Mouse (Mus musculus): ENCODE measurements at regions not wholly inside any gene's neighbourhood (a gene's known extent, or its start where the extent isn't known, plus 50 kb on each side); places are given as distances from the start of the nearest gene placed in this dataset.

DNA sequence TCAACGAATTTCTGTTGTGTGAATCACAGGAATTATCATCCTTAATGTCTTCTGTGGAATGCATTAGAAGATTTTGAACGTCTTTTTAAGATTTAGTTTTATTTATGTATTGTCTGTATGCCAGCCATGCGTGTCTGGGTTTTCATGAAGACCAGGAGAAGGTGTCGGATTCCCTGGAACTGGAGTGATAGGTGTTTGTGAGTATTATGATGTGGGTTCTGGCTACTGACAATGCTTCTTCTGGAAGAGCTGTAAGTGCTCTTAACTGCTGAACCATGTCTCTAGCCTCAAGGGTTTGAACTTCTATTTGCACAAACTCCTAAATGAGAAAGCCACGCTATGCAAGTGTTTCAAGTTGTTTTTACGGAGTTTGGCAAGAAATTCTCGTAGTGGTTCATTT is 296.5 kb downstream of the Sdhaf3 start:
- H3K27ac ChIP-seq (ENCODE audit: control insufficient read depth, low read depth, low read length), result no peak overlapping the region
- no peaks in the 10 kb centered on the region for H3K27me3 ChIP-seq (ENCODE audit: control insufficient read depth in 1 of 2, insufficient read depth in 2 of 2, low read length in 2 of 2)
- H3K36me3 ChIP-seq (ENCODE audit: control insufficient read depth in 1 of 2, insufficient read depth in 2 of 2, low read length in 2 of 2), result no peaks in the 10 kb centered on the region
- H3K9ac ChIP-seq (ENCODE audit: control insufficient read depth, low read depth, low read length, poor library complexity, severe bottlenecking), result no peak overlapping the region
- no peaks in the 10 kb centered on the region for H3K9me3 ChIP-seq (replicated peaks; ENCODE audit: insufficient read depth, low read length)
- no peaks in the 10 kb centered on the region for H3K79me2 ChIP-seq (ENCODE audit: control insufficient read depth, insufficient read depth, low read length, poor library complexity)
- no peak for TF ChIP-seq POLR2AphosphoS5 (IDR thresholded peaks at IDR 0.05; ENCODE audit: borderline replicate concordance, low read depth, low read length)
- no peak for TF ChIP-seq MAFK (IDR thresholded peaks at IDR 0.05; ENCODE audit: borderline replicate concordance, low read depth, low read length)
- no peak for DNase-seq (ENCODE audit: low read depth, low spot score)
- no peaks in the 10 kb centered on the region for H3K4me1 ChIP-seq (ENCODE audit: control insufficient read depth in 1 of 2, insufficient read depth in 2 of 2, low read length in 2 of 2)
- no peak overlapping the region for H3K4me3 ChIP-seq (ENCODE audit: control insufficient read depth in 1 of 2, insufficient read depth in 1 of 2, low read depth in 2 of 2, low read length in 2 of 2)

DNA sequence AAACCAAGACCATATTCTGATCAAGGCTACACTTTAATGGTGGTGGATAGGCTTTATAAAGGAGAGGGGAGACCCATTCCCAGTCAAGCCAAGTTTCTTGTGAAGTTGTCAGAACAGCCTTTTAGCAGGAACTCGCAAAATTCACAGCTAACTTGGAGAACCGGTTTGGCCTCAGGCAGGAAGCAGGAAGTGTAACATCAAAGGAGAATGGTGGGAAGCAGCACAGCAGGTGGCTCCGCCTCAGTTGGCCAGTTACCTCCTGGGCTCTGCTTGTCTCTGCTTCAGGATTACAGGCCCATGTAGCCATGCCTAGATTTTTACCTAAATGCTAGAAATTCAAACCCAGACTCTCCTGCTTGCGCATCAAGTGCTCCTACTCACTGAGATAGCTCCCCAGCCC is 277.2 kb upstream of the Tac1 start:
- Histone ChIP-seq H3K4me3 (ENCODE audit: control insufficient read depth in 1 of 2, insufficient read depth in 1 of 2, low read depth in 2 of 2, low read length in 2 of 2) (no peak overlapping the region), H3K9me3 (replicated peaks; ENCODE audit: insufficient read depth, low read length) (no peaks in the 10 kb centered on the region), H3K27me3 (ENCODE audit: control insufficient read depth in 1 of 2, insufficient read depth in 2 of 2, low read length in 2 of 2) (no peaks in the 10 kb centered on the region), H3K36me3 (ENCODE audit: control insufficient read depth in 1 of 2, insufficient read depth in 2 of 2, low read length in 2 of 2) (no peaks in the 10 kb centered on the region), H3K4me1 (ENCODE audit: control insufficient read depth in 1 of 2, insufficient read depth in 2 of 2, low read length in 2 of 2) (no peaks in the 10 kb centered on the region), H3K9ac (ENCODE audit: control insufficient read depth, low read depth, low read length, poor library complexity, severe bottlenecking) (no peak overlapping the region), H3K79me2 (ENCODE audit: control insufficient read depth, insufficient read depth, low read length, poor library complexity) (no peaks in the 10 kb centered on the region), H3K27ac (ENCODE audit: control insufficient read depth, low read depth, low read length) (no peak overlapping the region)
- no peak for TF ChIP-seq MXI1 (IDR thresholded peaks at IDR 0.05; ENCODE audit: low read depth, low read length)
- TF ChIP-seq NRF1 (IDR thresholded peaks at IDR 0.05; ENCODE audit: insufficient read depth, low read depth, low read length, poor library complexity, severe bottlenecking), result no peak
- TF ChIP-seq EP300 (IDR thresholded peaks at IDR 0.05; ENCODE audit: low read depth in 1 of 2, low read length in 2 of 2), result no peak
- no peak for DNase-seq (ENCODE audit: low read depth, low spot score)

DNA sequence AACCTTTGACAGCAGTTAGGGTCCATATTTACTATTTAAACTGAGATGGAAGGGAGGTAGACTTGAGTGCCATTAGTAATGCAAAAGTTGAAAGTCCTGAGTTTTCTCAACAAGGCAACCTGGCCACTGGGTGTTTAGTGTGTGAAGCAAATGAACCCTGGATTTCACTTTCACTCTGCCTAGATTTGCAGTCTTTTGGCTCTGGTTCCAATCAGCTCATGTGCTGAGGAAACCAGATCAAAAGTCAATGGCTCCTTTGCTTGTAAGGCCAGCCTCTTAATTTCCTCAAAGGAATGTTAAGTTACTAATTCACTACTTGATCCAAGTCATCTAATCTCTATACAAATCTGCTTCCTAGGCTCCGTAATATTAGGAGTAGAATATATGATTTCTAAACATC is 247.7 kb upstream of the Tac1 start:
- no peak for TF ChIP-seq JUND (IDR thresholded peaks at IDR 0.05; ENCODE audit: low read depth, low read length)
- TF ChIP-seq TBP (IDR thresholded peaks at IDR 0.05; ENCODE audit: low read depth, low read length), result no peak
- no peak for TF ChIP-seq CHD1 (IDR thresholded peaks at IDR 0.05; ENCODE audit: low read depth, low read length)
- TF ChIP-seq UBTF (IDR thresholded peaks at IDR 0.05; ENCODE audit: borderline replicate concordance, insufficient read depth, low read depth, low read length), result no peak
- no peak for TF ChIP-seq MEF2A (IDR thresholded peaks at IDR 0.05; ENCODE audit: extremely low read depth, insufficient replicate concordance, low read depth, low read length, poor library complexity, severe bottlenecking)
- no peak for TF ChIP-seq MXI1 (IDR thresholded peaks at IDR 0.05; ENCODE audit: low read depth, low read length)
- no peak for TF ChIP-seq POLR2AphosphoS2 (IDR thresholded peaks at IDR 0.05; ENCODE audit: low read length)
- no peak for TF ChIP-seq RAD21 (IDR thresholded peaks at IDR 0.05; ENCODE audit: low read depth, low read length)
- TF ChIP-seq EP300 (IDR thresholded peaks at IDR 0.05; ENCODE audit: low read depth in 1 of 2, low read length in 2 of 2), result no peak
- no peak for TF ChIP-seq NELFE (IDR thresholded peaks at IDR 0.05; ENCODE audit: low read depth, low read length)
- Histone ChIP-seq H3K9me3 (replicated peaks; ENCODE audit: insufficient read depth, low read length) (no peaks in the 10 kb centered on the region), H3K4me3 (ENCODE audit: control insufficient read depth in 1 of 2, insufficient read depth in 1 of 2, low read depth in 2 of 2, low read length in 2 of 2) (no peak overlapping the region), H3K79me2 (ENCODE audit: control insufficient read depth, insufficient read depth, low read length, poor library complexity) (no peaks in the 10 kb centered on the region), H3K27ac (ENCODE audit: control insufficient read depth, low read depth, low read length) (no peak overlapping the region), H3K4me1 (ENCODE audit: control insufficient read depth in 1 of 2, insufficient read depth in 2 of 2, low read length in 2 of 2) (no peaks in the 10 kb centered on the region), H3K36me3 (ENCODE audit: control insufficient read depth in 1 of 2, insufficient read depth in 2 of 2, low read length in 2 of 2) (no peaks in the 10 kb centered on the region), H3K27me3 (ENCODE audit: control insufficient read depth in 1 of 2, insufficient read depth in 2 of 2, low read length in 2 of 2) (no peaks in the 10 kb centered on the region), H3K9ac (ENCODE audit: control insufficient read depth, low read depth, low read length, poor library complexity, severe bottlenecking) (no peak overlapping the region)
- no peak for DNase-seq (ENCODE audit: low read depth, low spot score)
